Mouse (Mus musculus) urinary bladder, adult 18-20 months (tissue): ENCODE data around the gene Jun.

Experiments
- DNase-seq, 2 experiments: peaks; one replicate each; pipeline ENCODE4 v3.0.0; 2022; ENCODE audit warnings: low spot score in 2 of 2, mixed read lengths in 2 of 2

Jun gene

DNA sequence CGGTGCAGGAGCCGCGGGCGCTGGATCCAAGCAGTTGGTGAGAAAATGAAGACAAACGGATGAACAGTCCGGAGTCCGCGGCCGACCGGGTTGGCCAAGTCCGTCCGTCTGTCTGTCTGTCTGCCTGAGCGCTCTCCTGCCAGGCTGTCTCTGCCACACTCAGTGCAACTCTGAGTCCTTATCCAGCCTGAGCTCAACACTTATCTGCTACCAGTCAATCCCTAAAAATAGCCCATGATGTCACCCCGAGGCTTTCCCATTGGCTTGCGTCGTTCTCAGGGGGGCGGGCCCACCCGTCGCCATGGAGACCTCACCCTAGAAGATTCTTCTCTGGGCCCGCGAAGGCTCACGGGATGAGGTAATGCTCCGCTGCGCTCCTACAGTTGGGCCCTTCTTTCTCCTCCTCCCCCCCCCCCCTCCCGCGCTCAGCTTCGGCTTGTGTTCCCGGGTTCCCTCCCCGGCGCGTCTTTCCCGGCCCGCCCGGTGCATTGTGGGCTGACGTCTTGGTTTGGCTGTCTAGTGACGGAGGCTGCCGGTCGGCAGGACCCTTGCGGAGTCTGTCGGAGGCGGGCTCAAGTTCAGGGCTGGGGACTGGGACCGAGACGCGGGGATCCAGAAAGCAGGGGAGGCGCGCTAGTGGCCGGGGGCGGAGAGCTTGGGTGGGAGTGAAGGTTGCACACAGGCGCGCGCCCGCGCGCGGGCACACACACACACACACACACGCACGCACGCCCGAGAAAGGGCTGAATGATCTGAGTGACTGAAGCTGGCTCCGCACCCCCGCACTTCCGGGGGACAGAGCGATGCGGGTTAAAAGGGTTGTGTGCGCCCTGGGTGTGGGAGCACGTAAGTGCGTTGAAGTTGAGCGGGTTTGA, at the start of gene Jun:
TSS of gene Jun (minus strand) at position 198 of the 875 bp plus-strand sequence.
- peak; percentile 98 to 99 for DNase-seq

- DNase-seq = no peak
These were observed 49.7 kb upstream of the Jun start for GRCm38 (mm10) chr4:95101684-95102083.

DNA sequence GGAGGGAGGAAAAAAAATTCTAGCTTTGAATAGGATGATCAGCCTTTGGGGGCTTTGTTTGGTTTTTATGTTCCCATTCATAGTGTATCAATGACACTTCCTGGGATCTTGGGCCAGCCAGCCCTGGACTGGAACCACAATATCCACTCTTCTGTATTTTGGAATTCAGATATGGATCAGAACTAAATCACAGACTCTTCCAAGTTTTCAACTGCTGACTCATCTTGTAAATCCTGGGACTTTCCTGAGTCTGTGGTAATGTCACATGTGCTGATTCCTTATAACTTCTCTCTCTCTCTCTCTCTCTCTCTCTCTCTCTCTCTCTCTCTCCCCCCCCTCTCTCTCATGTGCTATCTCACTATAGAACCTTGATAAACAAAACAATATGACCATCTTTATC, 48.7 kb upstream of the Jun start:
- DNase-seq = no peak

GRCm38 (mm10) chr4:95099373-95099772, 47.4 kb upstream of the Jun start:
- no peak for DNase-seq

- no peak for DNase-seq
These were observed 46.7 kb upstream of the Jun start for GRCm38 (mm10) chr4:95098722-95099097.

DNA sequence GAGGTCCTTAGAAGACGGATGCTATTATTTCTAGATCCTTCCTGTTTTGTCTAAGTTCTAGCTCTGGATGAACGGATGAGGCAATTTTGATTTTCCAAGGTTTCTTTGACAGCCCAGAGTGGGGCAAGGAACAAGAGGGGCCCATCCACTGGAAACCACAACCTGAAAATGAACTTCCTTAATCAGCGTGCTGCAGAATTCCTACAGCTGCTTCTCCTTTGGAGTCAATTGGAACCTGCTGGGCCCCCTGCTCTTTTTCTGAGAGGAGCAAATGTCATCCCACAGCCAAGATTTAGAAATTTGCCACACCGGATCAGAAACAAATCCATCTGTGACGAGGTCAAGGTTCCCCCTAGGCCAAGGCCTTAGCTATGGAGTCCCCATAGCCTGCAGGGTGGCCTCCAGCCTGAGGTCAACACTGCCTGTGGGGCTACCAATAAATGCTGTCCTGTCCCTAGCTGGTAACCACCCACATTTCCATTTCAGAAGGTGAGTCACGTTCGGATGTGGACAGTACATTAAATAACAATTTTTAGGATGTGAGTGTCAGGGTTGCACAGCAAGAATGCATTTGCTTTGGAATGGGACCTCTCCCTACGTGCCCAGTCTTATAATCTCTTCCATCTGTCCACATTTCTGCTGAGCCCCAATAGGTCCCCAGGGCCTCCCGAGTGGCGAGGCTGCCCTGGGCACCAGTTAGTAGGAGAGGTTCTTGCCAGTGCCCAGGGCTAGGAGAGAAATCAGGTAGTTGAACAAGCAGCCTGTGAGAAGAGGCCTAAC, 46.1 kb upstream of the Jun start:
- DNase-seq = no peak

DNA sequence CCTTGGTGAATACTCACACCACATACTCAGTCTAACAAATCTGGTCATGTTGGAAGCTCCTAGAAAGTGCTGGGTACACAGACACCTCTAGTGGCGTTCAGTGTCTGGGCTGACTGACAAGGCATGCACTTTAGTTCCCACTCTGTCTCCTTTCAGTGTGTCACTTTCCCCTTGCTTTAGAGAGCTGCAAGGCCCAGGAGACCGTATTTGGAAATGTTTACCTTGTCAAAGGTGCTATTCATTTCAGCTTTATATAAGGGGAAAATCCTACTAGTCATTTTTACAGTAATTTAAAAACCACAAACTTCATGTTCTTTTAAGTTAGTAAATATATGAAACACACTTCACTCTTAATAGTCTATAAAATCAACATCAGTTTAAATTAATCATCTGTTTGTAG, 44.7 kb upstream of the Jun start:
- no peak for DNase-seq

DNA sequence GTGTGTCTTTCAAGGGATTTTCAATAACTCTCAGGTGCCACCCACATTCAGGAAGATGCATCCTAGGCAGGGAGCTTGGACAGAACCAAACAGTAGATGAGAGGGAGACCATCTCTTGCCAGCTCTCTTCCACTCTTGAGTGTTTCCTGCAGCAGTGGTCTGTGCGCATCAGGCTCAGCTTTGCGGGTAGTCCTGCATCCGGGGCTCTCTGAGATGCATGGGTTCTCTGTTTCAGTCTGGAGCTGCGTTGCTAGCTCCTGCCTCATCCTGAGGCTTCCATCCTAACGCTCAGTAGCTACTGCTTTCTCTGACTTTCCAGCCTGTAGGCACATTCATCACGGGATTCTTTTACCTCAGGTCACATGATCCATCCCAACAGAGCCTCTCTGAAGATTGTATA, 43.9 kb upstream of the Jun start:
- DNase-seq = no peak

DNA sequence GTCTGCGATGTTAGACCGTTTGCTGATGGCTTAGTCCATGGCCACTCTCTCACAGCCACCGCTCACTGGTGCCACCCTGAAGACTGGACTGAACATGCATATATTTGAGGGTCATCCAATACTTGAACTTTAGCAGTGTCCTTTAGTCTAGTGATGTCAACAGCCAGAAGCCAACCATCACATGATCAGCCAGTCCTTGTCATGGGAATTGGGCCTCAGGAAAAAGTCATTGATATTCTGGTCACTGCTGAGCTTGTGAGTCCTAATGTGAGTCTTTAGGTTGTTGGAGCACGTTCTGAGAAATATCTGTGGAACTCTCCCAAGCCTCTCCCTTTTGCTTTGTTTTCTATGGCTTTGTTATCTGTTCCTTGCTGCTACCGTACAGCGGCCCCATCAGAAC, 43.3 kb upstream of the Jun start:
- DNase-seq = no peak

DNA sequence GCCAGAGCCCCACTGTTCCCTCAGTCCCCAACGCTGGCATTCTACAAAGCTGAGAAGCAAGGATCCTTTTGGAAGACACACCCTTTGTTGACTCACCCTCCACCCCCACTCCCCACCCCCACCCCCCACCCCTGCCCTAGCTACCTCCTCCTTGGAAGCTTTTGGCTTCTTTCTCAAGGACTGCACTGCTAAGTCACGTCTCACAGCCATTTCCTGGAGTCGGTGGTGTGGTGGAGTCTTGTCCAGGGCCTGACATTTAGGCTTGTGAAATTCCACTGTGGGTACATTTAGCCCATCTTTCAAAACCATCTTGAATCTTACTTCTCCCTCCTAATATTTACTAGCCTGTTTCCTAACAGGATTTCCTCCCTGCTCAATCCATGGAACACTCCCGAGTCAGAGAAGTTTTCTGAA, 42.7 kb upstream of the Jun start:
- DNase-seq = no peak

DNA sequence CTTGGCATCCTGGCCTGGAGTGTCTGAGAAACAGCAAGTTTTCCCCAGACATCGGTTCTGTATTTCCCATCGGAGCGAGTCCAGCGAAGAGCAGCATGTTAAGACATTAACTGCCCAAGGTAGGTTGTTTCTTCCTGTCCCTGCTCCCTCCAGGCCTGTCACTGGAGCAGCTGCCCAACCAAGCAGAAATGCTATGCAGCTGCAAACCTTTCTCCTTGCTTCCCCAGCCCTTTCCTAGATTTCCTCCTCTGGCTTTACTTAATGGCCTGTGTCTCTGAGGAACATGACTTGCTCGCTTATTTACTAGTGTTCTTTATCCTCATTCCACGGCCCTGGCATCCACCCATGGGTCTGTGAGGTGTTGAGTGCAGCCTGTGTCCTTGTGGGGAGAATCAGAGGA, 41.6 kb upstream of the Jun start:
- no peak for DNase-seq

DNA sequence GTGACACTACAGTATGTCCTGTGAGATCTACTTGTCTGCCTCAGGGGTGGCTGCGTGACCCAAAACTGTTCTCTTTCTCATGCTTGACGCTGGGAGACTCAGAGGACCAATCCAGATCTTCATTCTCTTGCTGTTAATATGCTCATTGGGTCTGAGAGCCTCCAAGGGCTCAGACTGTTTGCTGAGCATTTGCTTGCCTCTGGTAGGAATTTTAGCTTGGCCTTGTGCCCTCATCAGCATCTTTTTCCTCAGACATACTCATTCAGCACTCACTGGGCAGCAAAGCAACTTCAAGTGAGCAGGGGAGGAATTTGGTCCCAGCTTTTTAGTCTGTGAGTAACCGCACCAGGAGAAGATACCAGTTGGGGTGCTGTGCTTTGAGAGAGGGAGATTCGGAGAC, 40.5 kb upstream of the Jun start:
- no peak for DNase-seq

DNA sequence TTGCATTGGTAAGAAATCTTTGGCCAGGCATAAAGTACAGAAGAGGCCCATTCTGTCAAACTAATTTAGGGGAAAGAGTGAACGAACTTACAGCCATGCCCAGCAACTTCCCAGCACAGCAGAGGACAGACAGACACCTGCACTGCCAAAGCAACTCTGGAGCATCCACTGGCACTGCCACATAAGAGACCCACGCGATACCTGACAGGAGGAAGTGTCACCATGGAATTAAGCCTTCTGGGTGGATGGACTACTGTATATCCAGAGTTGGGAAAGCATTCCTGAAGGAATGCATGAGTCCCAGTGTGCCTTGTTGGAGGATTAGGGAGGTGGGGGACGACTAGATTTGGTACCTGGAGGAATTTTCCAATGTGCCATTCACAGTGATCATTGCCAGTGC, 39.5 kb upstream of the Jun start:
- DNase-seq = no peak

- no peak for DNase-seq
These were observed 37.9 kb upstream of the Jun start for GRCm38 (mm10) chr4:95089968-95090367.

- no peak for DNase-seq
These were observed 37.0 kb upstream of the Jun start for GRCm38 (mm10) chr4:95089053-95089452.

- no peak for DNase-seq
These were observed 31.9 kb upstream of the Jun start for GRCm38 (mm10) chr4:95083957-95084356.

DNA sequence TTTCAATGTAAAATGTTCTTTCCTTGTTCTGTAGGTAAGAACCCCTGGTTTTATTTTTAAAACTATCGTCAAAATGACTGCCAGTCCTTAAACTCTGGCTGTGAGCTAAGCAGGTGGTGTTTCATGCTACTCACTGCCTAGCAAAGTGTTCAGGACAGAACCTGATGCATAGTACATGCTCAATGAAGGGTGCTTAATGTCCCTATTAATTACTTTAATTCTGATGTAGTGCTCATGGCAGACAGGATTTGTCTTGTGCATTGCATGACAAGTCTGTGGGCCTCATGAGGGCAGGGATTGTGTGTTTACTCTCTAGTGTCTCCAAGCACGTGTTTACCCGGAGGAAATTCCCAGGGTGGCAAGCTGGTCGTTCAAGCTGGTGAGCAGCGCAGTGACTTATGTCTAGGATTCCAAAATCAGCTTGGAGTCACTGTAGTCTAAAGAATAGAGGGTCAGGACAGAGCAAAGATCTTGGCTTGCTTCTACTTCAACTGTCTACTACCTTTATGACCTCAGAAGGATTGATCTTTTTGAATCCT, 31.2 kb upstream of the Jun start:
- no peak for DNase-seq

GRCm38 (mm10) chr4:95082481-95083088, 30.6 kb upstream of the Jun start:
- DNase-seq = peak in 1 of 2 experiments; percentile 56

DNA sequence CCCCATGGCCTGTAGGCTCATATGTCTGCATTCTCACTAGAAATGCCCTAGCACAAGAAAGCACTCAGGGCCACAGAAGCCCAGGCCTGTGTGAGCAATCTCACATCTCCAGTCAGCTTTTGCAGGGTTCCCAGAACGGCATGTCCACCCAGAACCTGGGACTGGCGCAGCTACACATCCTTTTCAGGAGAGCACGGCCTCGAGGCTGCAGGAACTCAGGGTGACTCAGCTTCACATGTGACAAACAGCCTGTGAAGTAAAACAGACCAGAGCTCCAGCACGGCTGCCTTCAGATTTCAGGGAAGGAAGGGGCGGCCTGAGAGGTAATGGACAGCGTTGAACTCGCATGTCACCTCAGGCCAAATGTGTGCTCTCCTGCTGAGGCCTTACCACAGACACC, 29.6 kb upstream of the Jun start:
- DNase-seq = peak in 1 of 2 experiments; percentile 56

DNA sequence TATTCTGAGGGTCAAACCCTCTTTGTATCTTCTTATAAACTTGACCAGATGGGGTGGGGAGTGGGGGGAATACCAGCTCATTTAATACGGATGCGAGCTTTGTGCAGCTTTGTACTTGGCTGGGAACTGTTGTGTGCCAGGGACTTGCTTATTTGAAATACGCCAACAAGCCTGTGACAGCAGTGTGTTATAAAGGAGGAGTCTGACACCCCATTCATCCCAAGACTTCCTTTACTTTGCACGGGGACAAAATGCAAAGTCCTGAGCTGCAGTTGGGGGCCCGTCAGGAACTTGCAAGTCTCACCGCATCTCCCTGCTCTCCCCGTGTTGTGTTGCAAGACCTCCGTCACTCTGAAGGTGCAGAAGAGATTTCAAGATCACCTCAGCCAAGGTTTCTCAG, 26.6 kb upstream of the Jun start:
- DNase-seq = no peak

DNA sequence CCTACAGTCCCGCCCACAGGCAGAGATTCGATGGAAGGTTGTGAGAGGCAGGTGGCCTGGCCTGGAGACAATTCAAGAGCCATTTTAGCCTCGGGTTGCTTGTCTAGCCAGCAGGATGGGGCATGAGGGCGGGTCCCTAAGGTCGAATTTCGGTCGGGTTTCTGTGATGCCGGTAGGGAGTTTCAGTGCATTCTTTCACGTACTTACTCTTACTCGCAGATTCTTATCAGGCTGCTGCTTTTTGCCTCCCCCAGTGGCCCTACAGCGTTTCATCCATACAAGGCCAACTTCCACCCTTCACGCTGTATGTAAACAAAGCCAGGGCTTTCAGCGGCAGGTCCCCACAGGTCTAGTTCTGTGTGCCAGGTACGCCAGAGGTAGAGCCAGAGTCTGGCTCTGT, 24.3 kb upstream of the Jun start:
- peak in 1 of 2 experiments; percentile 61 for DNase-seq

GRCm38 (mm10) chr4:95075591-95076002, 23.6 kb upstream of the Jun start:
- peak; percentile 45 to 53 for DNase-seq
